Mouse (Mus musculus) olfactory bulb, adult 2 months (tissue): ENCODE measurements around the gene Dusp28.

Experiments used
- CTCF ChIP-seq: fragments of 200-500 bp; IDR thresholded peaks from 2 replicates; pipeline ENCODE4 v1.5.1; 2012; ENCODE audit warnings: low read depth, mild to moderate bottlenecking, low read length, moderate library complexity; ENCODE audit not compliant: insufficient read depth
- POLR2A ChIP-seq: fragments of 200-500 bp; IDR thresholded peaks from 2 replicates; pipeline ENCODE4 v1.6.1; 2012; ENCODE audit warnings: mild to moderate bottlenecking, low read depth, low read length, moderate library complexity; ENCODE audit not compliant: insufficient read depth

DNA sequence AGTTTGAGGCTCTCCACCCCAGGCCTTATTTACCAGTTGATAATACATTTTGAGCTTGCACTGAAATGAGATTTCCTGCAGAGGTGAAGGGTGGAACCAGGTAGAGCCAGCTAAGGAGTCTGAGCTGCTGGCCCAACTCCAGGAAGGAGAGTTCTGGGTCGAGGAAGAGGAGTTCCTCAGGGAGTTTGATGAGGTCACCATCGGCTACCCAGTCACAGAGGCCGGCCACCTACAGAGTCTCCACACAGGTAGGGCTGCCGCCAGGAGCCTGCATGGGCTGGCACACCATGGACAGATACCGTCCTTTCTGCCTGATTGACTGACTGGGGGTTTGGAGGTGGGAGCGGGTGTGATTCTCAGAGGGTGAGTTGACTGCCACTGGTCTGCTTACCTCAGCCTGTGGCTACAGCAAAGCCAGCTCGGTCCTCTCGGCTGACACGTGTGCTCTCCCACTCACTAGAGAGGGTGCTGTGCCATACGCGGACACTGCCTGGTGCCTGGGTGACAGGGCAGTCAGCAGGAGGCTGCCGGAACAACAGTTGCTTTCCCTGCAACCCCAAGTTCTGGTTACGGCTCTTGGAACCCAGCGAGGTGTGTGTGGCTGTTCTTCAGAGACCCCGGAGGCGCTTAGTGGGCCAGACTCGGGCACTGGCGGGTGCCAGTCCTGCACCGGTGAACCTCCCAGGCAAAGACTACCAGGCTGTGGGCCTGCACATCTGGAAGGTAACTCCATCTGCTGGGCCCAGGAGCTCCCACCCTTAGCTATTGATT lies 36.6 kb downstream of the Dusp28 start:
- TF ChIP-seq CTCF: no peak
- no peak for TF ChIP-seq POLR2A
